Mouse (Mus musculus): ENCODE data around the gene Tmco1. TPM values are rescaled to one million over a fixed set of nuclear protein-coding genes. Genes with fewer than 3 reads are reported as not detected.

The Tmco1 gene
- total RNA-seq, 1 experiment from 2014 or later, result 236 TPM

- peak; percentile 43 to 57 for ATAC-seq (replicated peaks in 1 of 2; ENCODE audit: insufficient read depth in 1 of 2, low FRiP score in 2 of 2, low TSS enrichment in 1 of 2, low read depth in 1 of 2, poor library complexity in 2 of 2, severe bottlenecking in 2 of 2)
These were observed 28.1 kb upstream of the Tmco1 start for GRCm38 (mm10) chr1:167280061-167280460.

DNA sequence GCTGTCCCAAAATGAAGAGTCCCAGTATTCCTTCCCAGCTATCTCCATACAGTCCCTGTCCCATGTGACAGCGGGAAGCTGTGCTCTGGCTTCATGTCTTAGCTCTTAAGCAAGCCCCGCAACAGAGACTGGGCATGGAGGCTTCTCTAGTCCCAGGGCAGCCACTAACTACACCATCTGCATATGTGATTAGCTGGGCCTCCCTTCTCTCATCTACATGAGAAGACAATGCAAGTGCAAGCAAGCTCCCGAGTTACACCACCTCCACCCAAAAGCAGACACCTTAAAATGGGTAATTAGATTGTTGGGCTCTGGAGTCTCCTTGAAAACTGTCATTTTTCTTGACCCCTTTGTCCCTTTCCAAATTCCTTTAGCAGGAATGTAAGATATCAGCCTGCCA, 26.1 kb upstream of the Tmco1 start:
- ATAC-seq (replicated peaks in 1 of 2; ENCODE audit: insufficient read depth in 1 of 2, low FRiP score in 2 of 2, low TSS enrichment in 1 of 2, low read depth in 1 of 2, poor library complexity in 2 of 2, severe bottlenecking in 2 of 2), result no peak

GRCm38 (mm10) chr1:167282768-167283167, 25.4 kb upstream of the Tmco1 start:
- ATAC-seq (replicated peaks in 1 of 2; ENCODE audit: insufficient read depth in 1 of 2, low FRiP score in 2 of 2, low TSS enrichment in 1 of 2, low read depth in 1 of 2, poor library complexity in 2 of 2, severe bottlenecking in 2 of 2), result no peak

DNA sequence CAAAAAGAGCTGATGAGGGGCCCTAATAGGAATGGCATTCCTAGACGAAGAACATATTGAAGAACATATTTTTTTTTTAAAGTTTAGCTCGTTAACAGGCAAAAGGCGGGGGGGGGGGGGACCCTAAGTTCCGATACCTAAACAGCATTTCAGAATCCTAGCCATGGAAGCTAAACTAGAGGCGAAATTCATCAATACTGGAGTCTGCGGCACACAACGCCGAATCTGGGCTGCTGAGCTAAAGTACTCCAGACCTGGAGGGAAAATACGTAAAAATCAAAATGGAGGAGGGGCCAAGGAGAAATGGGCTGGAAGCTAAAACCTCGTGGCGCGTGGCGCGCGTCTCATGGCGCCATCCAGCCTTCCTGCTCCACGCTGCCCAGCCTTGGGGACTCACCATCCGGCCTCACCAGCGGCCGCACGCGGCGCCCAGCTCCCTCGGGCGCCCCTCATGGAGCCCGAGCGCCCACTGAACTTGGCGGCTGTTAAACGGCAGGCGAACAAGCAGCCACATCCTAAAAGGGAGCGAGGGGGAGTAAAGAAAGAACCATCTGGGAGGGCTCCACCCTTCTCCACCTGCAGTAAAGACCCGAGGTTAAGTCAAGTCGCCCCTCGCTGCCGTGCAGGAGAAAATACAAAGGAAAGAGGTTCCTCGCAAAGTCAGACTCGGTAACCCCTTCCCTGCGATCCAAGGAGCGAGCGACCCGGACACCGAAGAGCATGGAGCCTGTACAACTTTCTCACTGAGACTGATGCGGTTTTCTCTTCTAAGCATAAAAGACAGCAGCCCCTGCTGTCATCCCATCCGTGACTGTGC, 24.5 kb upstream of the Tmco1 start:
- peak; percentile 23 to 31; a peak in 3 of 4 replicates for ATAC-seq (replicated peaks in 1 of 2; ENCODE audit: insufficient read depth in 1 of 2, low FRiP score in 2 of 2, low TSS enrichment in 1 of 2, low read depth in 1 of 2, poor library complexity in 2 of 2, severe bottlenecking in 2 of 2)

DNA sequence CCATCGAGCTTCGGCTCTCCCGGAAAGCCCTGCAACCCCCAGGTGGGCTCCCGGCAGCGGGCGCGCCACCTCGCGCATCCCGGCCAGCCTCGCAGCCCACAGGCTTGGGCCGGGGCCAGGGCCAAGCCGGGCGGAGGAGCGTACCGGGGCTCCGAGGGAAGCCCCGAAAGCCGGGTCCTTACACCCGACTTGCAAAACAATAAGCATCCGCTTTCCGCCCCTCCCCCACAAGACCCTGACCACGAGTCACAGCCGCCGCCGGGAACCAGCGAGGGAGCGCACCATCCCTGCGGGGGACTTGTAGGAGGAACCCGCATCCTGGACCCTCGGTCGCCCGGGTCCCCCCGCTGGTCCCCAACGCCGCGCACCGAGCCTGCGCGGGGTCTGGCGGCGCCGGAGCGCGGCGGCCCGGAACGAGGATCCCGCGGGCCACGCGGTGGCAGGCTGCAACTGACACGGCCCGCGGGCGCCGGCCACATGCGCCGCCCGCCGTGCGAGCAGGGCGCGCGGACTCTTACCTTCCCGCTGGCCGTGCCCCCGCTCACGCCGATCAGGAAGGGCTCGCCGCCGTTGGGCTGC, 23.8 kb upstream of the Tmco1 start:
- no peak for ATAC-seq (replicated peaks in 1 of 2; ENCODE audit: insufficient read depth in 1 of 2, low FRiP score in 2 of 2, low TSS enrichment in 1 of 2, low read depth in 1 of 2, poor library complexity in 2 of 2, severe bottlenecking in 2 of 2)

DNA sequence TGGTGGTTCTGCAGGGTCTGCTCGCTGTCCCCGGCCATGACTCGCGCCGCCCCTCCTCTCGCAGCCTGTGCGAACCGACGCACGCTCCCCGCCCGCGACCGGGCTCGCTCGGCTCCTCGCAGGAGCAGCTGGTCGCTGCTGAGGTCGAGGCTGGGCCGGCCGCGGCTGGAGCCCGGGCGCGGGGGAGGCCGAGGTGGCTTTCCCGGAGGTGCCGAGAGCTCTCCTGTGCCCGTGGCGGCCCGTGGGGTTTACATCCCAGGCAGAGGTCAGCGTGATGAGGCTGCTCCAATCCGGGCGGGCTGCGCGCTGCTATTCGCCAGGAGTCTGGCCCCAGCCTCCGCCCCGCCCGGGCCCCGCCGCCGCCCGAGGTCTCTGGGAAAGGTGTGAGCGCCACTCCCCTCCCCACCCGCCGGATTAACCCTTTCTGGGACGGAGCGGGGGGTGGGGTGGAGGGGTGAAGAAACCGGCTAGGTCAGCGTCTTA, 23.3 kb upstream of the Tmco1 start:
- peak; percentile 43 to 56 for ATAC-seq (replicated peaks in 1 of 2; ENCODE audit: insufficient read depth in 1 of 2, low FRiP score in 2 of 2, low TSS enrichment in 1 of 2, low read depth in 1 of 2, poor library complexity in 2 of 2, severe bottlenecking in 2 of 2)

DNA sequence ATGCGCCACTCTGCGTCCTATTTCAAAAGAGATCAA, 23.0 kb upstream of the Tmco1 start, which contains the start of gene Uck2:
Gene Uck2, minus strand, starts transcription at position 1 of the 36 bp plus-strand sequence.
- no peak for ATAC-seq (replicated peaks in 1 of 2; ENCODE audit: insufficient read depth in 1 of 2, low FRiP score in 2 of 2, low TSS enrichment in 1 of 2, low read depth in 1 of 2, poor library complexity in 2 of 2, severe bottlenecking in 2 of 2)

DNA sequence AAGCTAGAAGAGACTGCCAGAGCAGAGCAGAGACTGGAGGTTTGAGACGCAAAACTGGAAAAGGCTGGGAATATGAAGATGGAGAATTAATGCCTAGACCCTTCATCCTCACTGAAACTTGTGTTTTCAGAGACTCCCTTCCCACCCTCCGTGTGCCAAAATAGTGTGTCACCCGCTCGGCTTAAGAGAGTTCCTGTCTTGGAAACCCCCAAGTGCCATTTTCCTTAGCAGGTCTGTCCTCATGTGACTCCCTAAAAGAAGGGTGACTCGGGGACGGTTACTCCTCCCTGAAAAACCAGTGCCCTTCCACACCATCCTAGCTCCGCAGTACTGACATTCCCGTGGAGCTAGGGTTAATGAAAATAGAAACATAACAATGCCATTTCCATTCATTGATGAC, 22.8 kb upstream of the Tmco1 start:
- no peak for ATAC-seq (replicated peaks in 1 of 2; ENCODE audit: insufficient read depth in 1 of 2, low FRiP score in 2 of 2, low TSS enrichment in 1 of 2, low read depth in 1 of 2, poor library complexity in 2 of 2, severe bottlenecking in 2 of 2)

DNA sequence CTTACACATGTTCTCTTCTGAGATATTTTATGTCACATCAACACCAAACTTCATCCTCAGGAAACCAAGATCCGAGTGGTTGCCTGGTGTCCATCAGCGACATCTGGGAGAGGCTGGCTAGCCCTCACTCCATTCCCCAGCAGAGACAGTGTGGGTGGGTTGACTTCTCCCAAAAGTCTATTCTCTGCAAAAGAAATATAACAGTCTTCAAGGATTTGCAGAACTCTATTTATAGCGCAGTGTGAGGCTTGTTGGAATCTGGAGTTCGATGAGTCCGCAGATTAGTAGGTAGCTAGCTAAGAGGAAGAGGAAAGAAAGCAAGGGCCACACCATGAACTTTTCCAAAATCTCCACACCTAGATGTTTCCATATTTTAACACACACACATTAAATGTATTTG, 21.0 kb upstream of the Tmco1 start:
- ATAC-seq (replicated peaks in 1 of 2; ENCODE audit: insufficient read depth in 1 of 2, low FRiP score in 2 of 2, low TSS enrichment in 1 of 2, low read depth in 1 of 2, poor library complexity in 2 of 2, severe bottlenecking in 2 of 2), result no peak

GRCm38 (mm10) chr1:167288665-167289538, 19.3 kb upstream of the Tmco1 start:
- peak; percentile 69 to 75 for ATAC-seq (replicated peaks in 1 of 2; ENCODE audit: insufficient read depth in 1 of 2, low FRiP score in 2 of 2, low TSS enrichment in 1 of 2, low read depth in 1 of 2, poor library complexity in 2 of 2, severe bottlenecking in 2 of 2)

DNA sequence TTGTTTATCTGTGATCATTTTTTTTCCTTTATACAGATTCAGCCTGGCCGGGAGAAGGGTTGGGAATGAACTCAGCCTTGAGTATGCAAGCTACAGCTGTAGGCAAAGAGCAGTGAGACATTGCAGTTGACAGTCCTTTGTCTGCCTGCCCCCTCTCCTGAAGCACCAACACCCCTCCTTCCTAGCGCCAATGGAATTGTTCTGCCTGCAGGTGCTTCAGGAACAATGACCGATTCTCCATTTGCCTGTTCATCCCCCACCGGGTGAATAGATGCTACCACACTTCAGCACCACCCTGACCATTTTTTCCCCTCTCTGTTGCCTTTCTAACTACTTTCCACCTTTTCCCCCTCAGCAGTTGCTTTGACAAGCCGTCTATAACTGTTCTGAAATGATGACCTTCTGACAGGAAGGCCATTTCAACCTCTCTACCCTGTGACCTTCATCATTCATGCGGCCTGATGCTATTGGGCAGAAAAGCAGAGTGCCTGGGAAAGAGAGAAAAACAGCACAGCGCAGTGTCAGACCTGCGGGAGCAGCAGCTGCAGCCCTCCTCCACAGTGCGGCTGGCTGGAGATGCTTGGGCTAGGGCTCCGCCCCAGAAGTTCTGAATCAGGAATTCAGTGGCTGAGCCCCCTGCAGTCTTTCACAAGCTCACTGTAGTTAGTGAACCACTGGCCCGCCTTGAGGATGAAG, 18.5 kb upstream of the Tmco1 start:
- no peak for ATAC-seq (replicated peaks in 1 of 2; ENCODE audit: insufficient read depth in 1 of 2, low FRiP score in 2 of 2, low TSS enrichment in 1 of 2, low read depth in 1 of 2, poor library complexity in 2 of 2, severe bottlenecking in 2 of 2)

DNA sequence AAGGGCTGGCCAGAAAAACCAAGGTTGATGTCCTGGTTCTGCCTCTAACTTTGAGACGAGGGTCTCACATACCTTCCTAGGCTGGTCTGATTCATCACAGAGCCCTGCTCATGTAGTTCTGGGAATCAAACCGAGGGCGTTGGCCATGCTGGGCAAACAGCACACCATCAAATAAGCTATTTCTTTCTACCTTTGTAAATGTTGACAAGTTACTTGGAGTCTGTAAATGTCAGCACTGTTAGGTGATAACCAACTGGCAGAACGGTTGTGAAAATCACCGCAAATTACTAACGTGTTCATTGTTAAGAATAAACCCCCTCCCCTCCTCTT, 17.9 kb upstream of the Tmco1 start:
- ATAC-seq (replicated peaks in 1 of 2; ENCODE audit: insufficient read depth in 1 of 2, low FRiP score in 2 of 2, low TSS enrichment in 1 of 2, low read depth in 1 of 2, poor library complexity in 2 of 2, severe bottlenecking in 2 of 2), result no peak

DNA sequence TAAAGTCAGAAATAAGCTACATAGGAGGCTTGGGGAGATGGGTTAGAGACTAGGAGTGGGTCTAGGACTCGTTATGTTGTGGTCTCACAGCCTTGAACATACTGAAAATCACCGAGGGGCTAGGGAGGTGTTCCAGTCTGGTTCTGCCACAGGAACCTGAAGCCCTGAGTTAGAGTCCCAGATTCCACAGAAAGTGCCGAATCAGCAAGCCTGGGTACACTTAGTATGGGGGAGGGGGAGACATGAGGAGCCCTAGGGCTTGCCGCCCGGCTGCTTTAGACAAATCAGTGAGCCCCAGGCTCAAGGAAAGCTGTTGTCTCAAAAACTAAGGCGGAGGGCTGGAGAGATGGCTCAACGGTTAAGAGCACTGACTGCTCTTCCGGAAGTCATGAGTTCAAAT, 16.6 kb upstream of the Tmco1 start:
- no peak for ATAC-seq (replicated peaks in 1 of 2; ENCODE audit: insufficient read depth in 1 of 2, low FRiP score in 2 of 2, low TSS enrichment in 1 of 2, low read depth in 1 of 2, poor library complexity in 2 of 2, severe bottlenecking in 2 of 2)

DNA sequence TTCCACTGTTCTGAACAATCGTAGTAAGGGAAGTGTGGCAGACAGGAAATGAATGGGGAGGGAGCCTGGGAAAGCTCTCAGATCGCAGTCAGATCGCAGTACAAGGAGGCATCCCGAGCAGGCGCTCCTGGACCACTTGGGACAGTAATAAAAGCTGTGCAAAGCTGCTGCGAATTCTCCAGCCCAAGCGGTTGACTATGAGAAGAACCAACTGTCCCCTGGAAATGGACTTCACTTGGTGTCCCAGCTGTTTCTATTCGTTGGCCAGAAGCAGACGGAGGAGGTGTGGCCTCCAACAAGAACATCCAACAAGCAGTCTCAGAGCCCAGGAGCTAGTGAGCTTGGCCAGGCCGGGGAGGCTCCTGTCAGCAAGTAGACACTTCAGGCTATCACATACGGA, 15.7 kb upstream of the Tmco1 start:
- ATAC-seq (replicated peaks in 1 of 2; ENCODE audit: insufficient read depth in 1 of 2, low FRiP score in 2 of 2, low TSS enrichment in 1 of 2, low read depth in 1 of 2, poor library complexity in 2 of 2, severe bottlenecking in 2 of 2), result no peak

DNA sequence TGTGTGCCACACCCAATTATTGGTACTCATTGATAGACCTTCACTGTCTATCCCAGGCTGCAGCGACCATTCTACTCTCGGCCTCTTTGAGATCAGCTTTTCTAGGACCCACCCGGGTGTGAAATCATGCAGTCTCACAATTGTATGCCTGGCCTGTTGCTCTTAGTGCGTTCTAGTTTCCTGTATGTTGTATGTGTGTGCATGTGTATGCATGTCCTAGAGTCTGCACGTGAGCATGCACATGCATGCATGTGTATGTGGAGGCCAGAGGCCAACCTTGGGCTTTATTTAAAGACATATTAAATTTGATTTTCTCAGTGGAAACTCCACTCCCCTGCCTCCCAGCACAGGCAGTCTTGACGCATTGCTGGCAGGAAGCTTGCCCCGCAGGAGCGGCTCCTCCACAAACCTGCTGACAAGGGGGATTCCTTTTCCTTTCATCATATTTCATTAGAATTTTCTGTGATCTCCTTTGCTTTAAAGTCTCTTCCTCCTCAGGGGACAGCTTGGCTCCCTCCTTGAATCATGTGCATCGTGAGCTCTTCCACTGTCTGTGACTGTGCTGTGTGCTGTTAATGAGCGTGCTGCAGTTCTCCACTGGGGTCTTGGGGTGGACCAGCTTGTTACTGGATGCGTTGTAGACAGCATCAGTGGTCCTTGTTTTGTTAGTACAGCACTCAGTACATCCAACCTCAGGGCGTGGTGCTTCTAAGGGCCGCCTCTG, 12.3 kb upstream of the Tmco1 start:
- ATAC-seq (replicated peaks in 1 of 2; ENCODE audit: insufficient read depth in 1 of 2, low FRiP score in 2 of 2, low TSS enrichment in 1 of 2, low read depth in 1 of 2, poor library complexity in 2 of 2, severe bottlenecking in 2 of 2), result no peak

- ATAC-seq (replicated peaks in 1 of 2; ENCODE audit: insufficient read depth in 1 of 2, low FRiP score in 2 of 2, low TSS enrichment in 1 of 2, low read depth in 1 of 2, poor library complexity in 2 of 2, severe bottlenecking in 2 of 2), result no peak
These were observed 8.1 kb upstream of the Tmco1 start for GRCm38 (mm10) chr1:167300122-167300521.

DNA sequence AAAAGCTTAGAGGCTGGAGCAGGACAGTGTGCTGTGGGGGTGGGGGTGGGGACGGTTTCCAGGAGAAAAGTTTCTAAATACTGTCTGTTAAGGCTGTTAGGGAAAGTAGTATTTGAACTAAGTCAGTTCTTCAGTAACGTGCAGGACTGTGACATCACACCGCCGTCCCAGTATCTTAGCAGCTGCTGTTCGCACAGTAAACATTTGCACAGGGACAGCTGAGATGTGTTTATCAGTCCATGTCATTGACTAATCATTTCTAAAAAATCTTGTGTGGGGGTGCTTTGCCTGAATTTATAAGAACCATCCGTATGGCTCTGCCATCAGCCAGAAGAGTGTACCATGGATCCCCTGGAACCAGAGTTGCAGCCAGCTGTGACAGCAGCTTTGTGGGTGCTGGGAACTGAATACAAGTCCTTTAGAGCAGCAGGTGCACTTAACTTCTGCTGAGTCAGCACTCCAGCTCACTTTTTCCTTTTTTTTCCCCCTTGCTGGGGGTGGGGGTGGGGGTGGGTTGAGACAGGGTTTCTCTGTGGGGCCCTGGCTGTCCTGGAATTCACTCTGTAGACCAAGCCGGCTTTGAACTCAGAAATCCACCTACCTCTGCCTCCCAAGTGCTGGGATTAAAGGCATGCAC, 2.6 kb upstream of the Tmco1 start:
- ATAC-seq (replicated peaks in 1 of 2; ENCODE audit: insufficient read depth in 1 of 2, low FRiP score in 2 of 2, low TSS enrichment in 1 of 2, low read depth in 1 of 2, poor library complexity in 2 of 2, severe bottlenecking in 2 of 2), result no peak
